Mouse (Mus musculus) CH12.LX (cell line): ENCODE results near the gene Pcbd2.
A peak's percentile ranks its signal among the peaks of the same experiment; 100 is the strongest.

Experiments
- CTCF ChIP-seq, 2 experiments: IDR thresholded peaks in 1 of 2; conservative IDR thresholded peaks in 1 of 2; 2 replicates each; pipeline ENCODE4 v1.5.1; 2011 to 2012; ENCODE audit warnings: low read depth in 2 of 2, low read length in 2 of 2, improper control_type of control experiment in 1 of 2, inconsistent platforms in 1 of 2, mild to moderate bottlenecking in 1 of 2, moderate library complexity in 1 of 2
- MAFK ChIP-seq: IDR thresholded peaks from 2 replicates; pipeline ENCODE4 v1.6.1; 2011; ENCODE audit warnings: low read length, improper control_type of control experiment; ENCODE audit not compliant: insufficient replicate concordance
- MAX ChIP-seq: IDR thresholded peaks from 2 replicates; pipeline ENCODE4 v1.6.1; 2011; ENCODE audit warnings: low read length, improper control_type of control experiment
- MEF2A ChIP-seq: IDR thresholded peaks from 2 replicates; pipeline ENCODE4 v1.6.1; 2014; ENCODE audit warnings: low read depth, mild to moderate bottlenecking, inconsistent platforms, low read length, improper control_type of control experiment, borderline replicate concordance
- POLR2AphosphoS2 ChIP-seq: IDR thresholded peaks from 2 replicates; pipeline ENCODE4 v1.6.1; 2011; ENCODE audit warnings: low read depth, low read length, improper control_type of control experiment
- RAD21 ChIP-seq: IDR thresholded peaks from 2 replicates; pipeline ENCODE4 v1.6.1; 2011; ENCODE audit warnings: low read depth, mild to moderate bottlenecking, low read length, improper control_type of control experiment, moderate library complexity
- TCF12 ChIP-seq: IDR thresholded peaks from 2 replicates; pipeline ENCODE4 v1.6.1; 2014; ENCODE audit warnings: low read depth, mild to moderate bottlenecking, inconsistent platforms, low read length, improper control_type of control experiment
- USF2 ChIP-seq: conservative IDR thresholded peaks from 2 replicates; pipeline ENCODE4 v1.6.1; 2011; ENCODE audit warnings: low read depth, low read length, improper control_type of control experiment

GRCm38 (mm10) chr13:55809041-55809623 lies 82.0 kb downstream of the Pcbd2 start:
- TF ChIP-seq MAFK (no peak), MEF2A (no peak), CTCF (conservative IDR thresholded peaks at IDR 0.05 in 1 of 2, IDR thresholded peaks at IDR 0.05 in 1 of 2; ENCODE audit: low read depth in 2 of 2, low read length in 2 of 2) (peak in 1 of 2 experiments; percentile 49; a peak in 2 of 4 replicates), USF2 (no peak), RAD21 (peak; percentile 29; the same call in 1 of the 2 replicates), MAX (no peak), POLR2AphosphoS2 (no peak), TCF12 (no peak)
